Mouse (Mus musculus) stomach, embryonic 16.5 days (tissue): ENCODE data around the gene Gnl3l. TPM values are rescaled to one million over a fixed set of nuclear protein-coding genes. Genes with fewer than 3 reads are reported as not detected.

Source experiments
- ATAC-seq: fragments of 200-750 bp; cut with Nextera tagmentation; 2 replicates; pipeline ENCODE4 v1.8.0; 2017; ENCODE audit warnings: moderate number of reproducible peaks, moderate TSS enrichment; ENCODE audit not compliant: insufficient read depth, low FRiP score
- H3K27ac ChIP-seq: fragments of 300-500 bp; sonication (generic); 2 replicates; pipeline ENCODE4 v1.5.1; 2014; ENCODE audit warnings: low read length
- H3K27me3 ChIP-seq: fragments of 300-500 bp; sonication (generic); 2 replicates; pipeline ENCODE4 v1.6.1; 2014; ENCODE audit warnings: low read length, control low read depth, mixed read lengths; ENCODE audit not compliant: control insufficient read depth, insufficient read depth
- H3K36me3 ChIP-seq: fragments of 300-500 bp; sonication (generic); 2 replicates; pipeline ENCODE4 v1.6.1; 2014; ENCODE audit warnings: low read length; ENCODE audit not compliant: control insufficient read depth, insufficient read depth
- H3K4me1 ChIP-seq: fragments of 300-500 bp; sonication (generic); 2 replicates; pipeline ENCODE4 v1.6.1; 2014; ENCODE audit warnings: low read length, control low read depth, mixed read lengths; ENCODE audit not compliant: control insufficient read depth, insufficient read depth
- H3K4me2 ChIP-seq: fragments of 300-500 bp; sonication (generic); 2 replicates; pipeline ENCODE4 v1.6.1; 2014; ENCODE audit warnings: low read depth, low read length, mixed read lengths
- H3K4me3 ChIP-seq: fragments of 300-500 bp; sonication (generic); replicated peaks from 2 replicates; pipeline ENCODE4 v1.5.1; 2014; ENCODE audit warnings: mild to moderate bottlenecking, low read length
- H3K9ac ChIP-seq: fragments of 300-500 bp; sonication (generic); 2 replicates; pipeline ENCODE4 v1.6.1; 2014; ENCODE audit warnings: low read length
- H3K9me3 ChIP-seq: fragments of 300-500 bp; sonication (generic); replicated peaks from 2 replicates; pipeline ENCODE4 v1.6.1; 2016; ENCODE audit warnings: low read length, control low read depth; ENCODE audit not compliant: control insufficient read depth
- WGBS: fragments of 180-500 bp; shearing (Covaris S2); extraction: QIAGEN DNeasy Blood & Tissue Kit; methylation state at CpG from one replicate; pipeline ENCODE4 v1.1.7; 2014; 5-methylcytosine and 5-hydroxymethylcytosine counted together
- polyA plus RNA-seq: library from polyadenylated mRNA; unstranded; fragments of >200 nt; fragmentation: Nextera tagmentation; extraction: Ambion mirVana; gene quantifications from 2 replicates; pipeline ENCODE4 v1.2.1, GENCODE M21; 2015

Gene Gnl3l
- polyA plus RNA-seq, 1 experiment from 2014 or later = 25.2 TPM

DNA sequence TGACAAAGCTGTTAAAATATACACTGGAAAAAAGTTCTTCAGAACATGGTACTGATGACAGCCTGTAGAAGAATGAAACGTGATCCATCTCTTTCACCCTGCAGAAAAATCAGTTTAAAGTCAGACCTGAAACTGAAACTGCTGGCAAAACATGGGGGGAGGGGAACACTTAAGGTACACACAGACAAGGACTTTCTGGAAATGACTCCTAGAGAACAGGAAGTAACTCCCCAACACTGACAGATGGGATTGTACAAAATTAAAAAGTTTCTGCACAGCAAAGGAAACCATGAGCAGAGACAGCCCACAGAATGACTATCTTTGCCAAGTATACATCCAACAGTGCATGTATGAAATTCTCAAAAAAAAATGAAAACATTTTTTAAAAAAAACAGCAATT is 35.5 kb downstream of the Gnl3l start:
- Histone ChIP-seq H3K9me3 (no peaks in the 10 kb centered on the region), H3K4me2 (no peak overlapping the region), H3K27ac (no peak overlapping the region), H3K4me1 (no peaks in the 10 kb centered on the region), H3K9ac (no peak overlapping the region), H3K36me3 (0 out of 2 replicates have a peak, but pooled peaks cover 2% of the 10 kb centered on the region), H3K27me3 (no peaks in the 10 kb centered on the region), H3K4me3 (no peak overlapping the region)
- 69% methylated on average over 1 of the region's 1 CpGs for WGBS
- no peak for ATAC-seq

DNA sequence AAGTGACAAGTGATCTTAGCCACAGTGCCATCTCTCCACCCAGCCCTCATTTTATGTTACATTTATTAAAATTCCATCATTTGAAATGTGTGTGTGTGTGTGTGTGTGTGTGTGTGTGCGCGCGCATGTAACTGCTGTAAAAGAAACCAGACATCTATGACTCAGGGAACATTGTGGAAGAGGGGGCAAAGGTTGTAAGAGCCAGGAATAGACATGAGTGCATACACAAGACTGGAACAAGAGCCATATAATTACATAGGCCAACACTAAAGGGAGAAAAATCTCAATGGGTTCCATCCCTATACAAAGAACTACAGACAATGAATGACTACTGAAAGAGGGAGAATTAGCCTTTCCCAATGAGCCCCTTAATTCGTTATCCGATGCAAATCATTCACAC is 41.7 kb downstream of the Gnl3l start:
- Histone ChIP-seq H3K4me3 (no peak overlapping the region), H3K4me2 (no peak overlapping the region), H3K9ac (no peak overlapping the region), H3K27ac (no peak overlapping the region), H3K4me1 (no peaks in the 10 kb centered on the region), H3K36me3 (no peaks in the 10 kb centered on the region), H3K9me3 (no peaks in the 10 kb centered on the region), H3K27me3 (no peaks in the 10 kb centered on the region)
- 92% methylated on average over 5 of the region's 5 CpGs for WGBS
- ATAC-seq = no peak

DNA sequence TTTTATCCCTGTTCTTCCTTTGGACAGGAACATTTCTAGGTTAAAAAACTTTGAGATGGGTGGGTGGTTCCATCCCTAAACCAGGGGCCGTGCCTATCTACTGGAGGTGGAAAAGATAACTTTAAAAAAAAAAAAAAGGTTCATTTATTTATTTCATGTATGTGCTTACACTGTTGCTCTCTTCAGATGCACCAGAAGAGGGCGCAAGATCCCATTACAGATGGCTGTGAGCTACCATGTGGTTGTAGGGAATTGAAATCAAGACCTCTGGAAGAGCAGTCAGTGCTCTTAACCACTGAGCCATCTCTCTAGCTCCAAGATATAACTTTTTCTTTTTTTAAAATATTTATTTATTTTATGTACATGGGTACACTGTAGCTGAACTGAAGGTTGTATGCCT is 54.1 kb downstream of the Gnl3l start:
- Histone ChIP-seq H3K9ac (no peak overlapping the region), H3K27ac (no peak overlapping the region), H3K4me2 (no peak overlapping the region), H3K4me3 (no peak overlapping the region), H3K9me3 (no peaks in the 10 kb centered on the region), H3K36me3 (no peaks in the 10 kb centered on the region), H3K4me1 (no peaks in the 10 kb centered on the region), H3K27me3 (no peaks in the 10 kb centered on the region)
- ATAC-seq = no peak
- WGBS = 36% methylated on average over 2 of the region's 2 CpGs

DNA sequence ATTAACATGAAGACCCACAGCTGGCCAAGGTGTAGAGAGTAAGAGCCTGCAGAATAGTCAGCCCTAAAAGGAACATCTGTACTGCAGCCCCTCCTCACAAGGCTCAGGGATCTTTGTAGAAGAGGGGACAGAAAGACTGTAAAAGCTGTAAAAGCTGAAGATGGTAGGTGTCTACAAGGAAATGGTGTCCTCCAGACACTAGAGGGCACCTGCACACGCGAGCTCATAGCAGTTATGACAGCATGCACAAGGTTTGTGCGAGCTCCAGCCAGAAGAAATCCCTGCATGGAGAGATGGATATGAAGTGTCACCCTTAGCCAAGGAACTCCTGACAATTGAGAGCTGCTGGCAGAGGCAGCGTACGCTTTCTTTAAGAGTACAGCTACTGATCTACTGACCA is 56.4 kb downstream of the Gnl3l start:
- Histone ChIP-seq H3K36me3 (no peaks in the 10 kb centered on the region), H3K27me3 (no peaks in the 10 kb centered on the region), H3K4me1 (no peaks in the 10 kb centered on the region), H3K4me3 (no peak overlapping the region), H3K4me2 (no peak overlapping the region), H3K9ac (no peak overlapping the region), H3K27ac (no peak overlapping the region), H3K9me3 (no peaks in the 10 kb centered on the region)
- no peak for ATAC-seq
- WGBS = 58% methylated on average over 5 of the region's 5 CpGs

DNA sequence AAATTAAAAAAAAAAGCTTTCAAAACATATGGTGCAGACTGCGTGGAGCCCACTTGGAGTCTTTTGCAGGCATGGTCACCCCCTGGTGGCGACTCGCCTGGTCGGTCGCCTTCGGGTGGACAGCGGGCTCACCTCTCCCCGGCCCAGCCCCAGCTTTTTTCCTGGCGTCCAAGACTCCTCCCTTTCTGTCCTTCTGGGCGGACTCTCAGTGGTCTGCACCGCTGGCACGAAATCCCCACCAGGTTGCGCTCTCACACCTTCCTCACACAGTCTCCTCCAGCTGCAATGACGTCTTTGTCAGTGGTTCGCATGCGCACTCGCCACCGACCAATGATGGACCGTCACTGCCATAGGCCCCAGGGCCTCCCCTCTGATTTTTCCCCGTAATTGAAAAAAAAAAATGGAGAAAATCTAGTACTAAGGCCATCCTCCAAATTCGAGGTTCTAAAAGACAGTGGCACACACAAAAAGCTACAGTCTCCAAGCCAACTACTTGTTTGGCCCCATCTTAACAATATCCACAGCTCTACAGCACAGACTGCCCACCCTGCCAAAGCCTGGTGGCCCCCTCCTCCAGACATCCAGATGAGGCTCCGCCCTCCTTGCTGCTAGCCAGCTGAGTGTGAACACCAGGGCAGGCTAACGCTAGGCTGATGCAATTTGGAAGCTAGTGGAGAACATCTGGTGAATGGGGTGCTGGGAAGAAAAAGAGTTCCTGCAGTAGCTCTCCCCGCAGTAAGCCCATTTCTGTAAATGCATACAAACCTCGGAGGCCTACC is 60.4 kb downstream of the Gnl3l start:
- peak overlapping the region; percentile 41 for H3K4me2 ChIP-seq
- H3K4me3 ChIP-seq = peak overlapping the region; percentile 29
- peak overlapping the region; percentile 76 for H3K27ac ChIP-seq
- WGBS = 18% methylated on average over 25 of the region's 25 CpGs
- H3K27me3 ChIP-seq = no peaks in the 10 kb centered on the region
- no peaks in the 10 kb centered on the region for H3K36me3 ChIP-seq
- no peaks in the 10 kb centered on the region for H3K9me3 ChIP-seq
- peak overlapping the region; percentile 34; the same call in 1 of the 2 replicates for H3K9ac ChIP-seq
- H3K4me1 ChIP-seq = no peaks in the 10 kb centered on the region
- peak; percentile 93 for ATAC-seq

DNA sequence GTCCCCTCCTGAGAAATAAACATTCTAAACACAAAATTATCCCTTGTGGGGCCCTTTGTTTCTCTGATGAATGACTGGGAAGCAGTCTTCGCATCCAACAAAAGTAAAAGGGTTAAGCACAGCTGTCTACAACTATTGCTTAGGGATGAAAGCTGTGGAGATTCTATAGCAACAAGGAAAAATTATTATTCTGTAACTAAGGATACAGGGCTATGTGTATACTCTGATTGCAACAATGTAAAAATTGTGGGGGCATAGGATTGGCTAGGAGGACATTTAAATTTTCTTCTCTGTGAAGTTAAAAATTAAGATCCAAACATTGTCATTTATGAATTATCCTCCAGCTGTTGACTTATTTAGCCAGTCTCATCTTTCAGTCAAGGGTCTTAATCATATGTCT is 61.1 kb downstream of the Gnl3l start:
- ATAC-seq = peak; percentile 51; the same call in 1 of the 2 replicates
- peak overlapping the region; percentile 29 for H3K4me3 ChIP-seq
- no peaks in the 10 kb centered on the region for H3K4me1 ChIP-seq
- H3K4me2 ChIP-seq = peak overlapping the region; percentile 41
- peak overlapping the region; percentile 64 for H3K27ac ChIP-seq
- H3K9me3 ChIP-seq = no peaks in the 10 kb centered on the region
- WGBS = 60% methylated on average over 1 of the region's 1 CpGs
- no peaks in the 10 kb centered on the region for H3K36me3 ChIP-seq
- H3K9ac ChIP-seq = no peak overlapping the region
- no peaks in the 10 kb centered on the region for H3K27me3 ChIP-seq

DNA sequence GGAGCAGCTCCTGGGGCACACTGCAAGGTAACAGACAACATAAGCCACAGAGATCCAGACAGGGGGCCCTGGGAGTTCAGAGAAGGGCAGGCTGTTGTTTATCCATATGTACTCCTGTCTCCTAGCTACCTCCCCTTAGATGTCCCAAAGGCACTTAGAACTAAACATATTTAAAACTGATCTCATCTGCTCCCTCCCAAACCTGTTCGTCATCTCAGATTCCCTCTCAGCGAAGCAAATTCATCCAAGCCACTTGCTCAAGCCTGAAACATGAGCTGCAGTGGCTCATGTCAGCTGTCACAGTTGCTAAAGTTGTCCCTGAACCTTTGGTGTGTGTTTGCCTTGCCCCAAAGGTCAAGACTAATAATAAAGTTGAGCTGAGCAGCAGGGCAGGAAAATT is 61.7 kb downstream of the Gnl3l start:
- peak; percentile 48; the same call in 1 of the 2 replicates for ATAC-seq
- 29% methylated on average over 2 of the region's 2 CpGs for WGBS

DNA sequence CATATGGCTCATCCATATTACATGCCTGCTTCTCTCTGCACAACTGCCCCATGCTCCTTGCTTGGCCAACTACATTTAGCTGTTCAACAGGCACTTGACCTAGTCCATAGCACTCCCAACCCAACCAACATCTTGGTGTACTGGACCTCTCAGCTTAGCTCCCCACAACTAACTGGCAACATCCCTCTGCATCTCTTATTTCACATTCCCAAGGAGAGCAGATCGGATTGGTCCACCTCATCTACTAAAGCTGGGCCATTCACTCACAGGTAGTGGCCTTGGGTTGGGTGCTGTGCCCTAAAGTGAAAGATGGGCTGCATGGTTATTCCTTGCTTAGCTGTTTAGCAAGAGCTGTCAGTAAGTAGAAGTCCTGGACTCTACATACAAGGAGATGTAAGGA is 62.4 kb downstream of the Gnl3l start:
- Histone ChIP-seq H3K36me3 (no peaks in the 10 kb centered on the region), H3K27me3 (no peaks in the 10 kb centered on the region), H3K4me2 (no peak overlapping the region), H3K27ac (no peak overlapping the region), H3K9me3 (no peaks in the 10 kb centered on the region), H3K9ac (no peak overlapping the region), H3K4me3 (no peak overlapping the region), H3K4me1 (no peaks in the 10 kb centered on the region)
- 77% methylated on average over 1 of the region's 1 CpGs for WGBS
- no peak for ATAC-seq

More for the DNA sequence above, 61.7 kb downstream of the Gnl3l start:
- Histone ChIP-seq H3K36me3 (no peaks in the 10 kb centered on the region), H3K27ac (peak overlapping the region; percentile 64), H3K4me1 (no peaks in the 10 kb centered on the region), H3K9ac (no peak overlapping the region), H3K9me3 (no peaks in the 10 kb centered on the region), H3K27me3 (no peaks in the 10 kb centered on the region), H3K4me2 (no peak overlapping the region), H3K4me3 (no peak overlapping the region)
